Comparison of ENCODE assay signal across 36 mouse cellular contexts in genomic region chr2:140691403-140691802, GRCm38 (mm10).
"Had no signal": no experiment of that assay in that cellular context is flagged by ENCODE, and none has a peak within 500 bp of the region (broad histone marks: within the 10 kb centered on the region; RNA-seq: fewer than 3 reads in every experiment).

No protein-coding gene starts in this region.

- H3K9me3 ChIP-seq: heart, embryonic 10.5 days; heart, embryonic 12.5 days; heart, embryonic 13.5 days; heart, embryonic 15.5 days; hindbrain, embryonic 10.5 days; hindbrain, embryonic 12.5 days; hindbrain, embryonic 13.5 days; hindbrain, embryonic 15.5 days; intestine, embryonic 15.5 days; kidney, embryonic 15.5 days had no signal

- H3K4me2 ChIP-seq: heart, embryonic 11.5 days; heart, embryonic 12.5 days; heart, embryonic 13.5 days; heart, embryonic 15.5 days; hindbrain, embryonic 12.5 days; hindbrain, embryonic 13.5 days; hindbrain, embryonic 14.5 days; hindbrain, embryonic 15.5 days; intestine, embryonic 15.5 days; kidney, embryonic 15.5 days had no signal

- H3K4me3 ChIP-seq: heart, embryonic 10.5 days; heart, embryonic 12.5 days; heart, embryonic 13.5 days; heart, embryonic 15.5 days; hindbrain, embryonic 10.5 days; hindbrain, embryonic 12.5 days; hindbrain, embryonic 13.5 days; hindbrain, embryonic 15.5 days; intestine, embryonic 15.5 days; kidney, embryonic 15.5 days; layer of hippocampus, adult 2 months; left cerebral cortex, adult 2 months had no signal

- H3K36me3 ChIP-seq: heart, embryonic 10.5 days; heart, embryonic 12.5 days; heart, embryonic 13.5 days; heart, embryonic 15.5 days; hindbrain, embryonic 10.5 days; hindbrain, embryonic 12.5 days; hindbrain, embryonic 13.5 days; hindbrain, embryonic 15.5 days; intestine, embryonic 15.5 days; kidney, embryonic 15.5 days had no signal

- H3K27ac ChIP-seq: heart, embryonic 10.5 days; heart, embryonic 13.5 days; heart, embryonic 15.5 days; hindbrain, embryonic 10.5 days; hindbrain, embryonic 12.5 days; hindbrain, embryonic 13.5 days; hindbrain, embryonic 14.5 days; hindbrain, embryonic 15.5 days; hindbrain, postnatal 0 days; intestine, embryonic 15.5 days; kidney, embryonic 15.5 days; kidney, postnatal 0 days; layer of hippocampus, adult 2 months; left cerebral cortex, adult 2 months had no signal

- H3K4me1 ChIP-seq: heart, embryonic 10.5 days; heart, embryonic 12.5 days; heart, embryonic 13.5 days; heart, embryonic 15.5 days; hindbrain, embryonic 10.5 days; hindbrain, embryonic 12.5 days; hindbrain, embryonic 13.5 days; hindbrain, embryonic 15.5 days; intestine, embryonic 15.5 days; kidney, embryonic 15.5 days had no signal

- ATAC-seq: hindbrain, embryonic 16.5 days; hindbrain, postnatal 0 days; inflammation-experienced regulatory T-cells, adult 6 months; intestine, embryonic 15.5 days; intestine, embryonic 16.5 days; intestine, postnatal 0 days had no signal

- H3K9ac ChIP-seq: heart, embryonic 12.5 days; heart, embryonic 13.5 days; heart, embryonic 15.5 days; hindbrain, embryonic 12.5 days; hindbrain, embryonic 13.5 days; hindbrain, embryonic 14.5 days; hindbrain, embryonic 15.5 days; intestine, embryonic 15.5 days; kidney, embryonic 15.5 days had no signal

- H3K27me3 ChIP-seq: heart, embryonic 12.5 days; heart, embryonic 13.5 days; heart, embryonic 15.5 days; hindbrain, embryonic 12.5 days; hindbrain, embryonic 13.5 days; hindbrain, embryonic 15.5 days; intestine, embryonic 15.5 days; kidney, embryonic 15.5 days had no signal

- DNase-seq: heart, postnatal 10 days; heart, postnatal 14 days; heart, postnatal 36 days; heart, postnatal 4 days; kidney, adult 11 months; kidney, adult 18-20 months; kidney, adult 2 months; kidney, adult 8-10 months; kidney, adult 9 months; kidney, postnatal 10 days; kidney, postnatal 14 days; kidney, postnatal 25 days; kidney, postnatal 36 days; kidney, postnatal 4 days; layer of hippocampus, adult 9-11 months; layer of hippocampus, postnatal 36 days had no signal
